Mouse (Mus musculus) forebrain, postnatal 0 days (tissue): ENCODE measurements at regions not wholly inside any gene's neighbourhood (a gene's known extent, or its start where the extent isn't known, plus 50 kb on each side); places are given as distances from the start of the nearest gene placed in this dataset.

Experiments used
- ATAC-seq: fragments of 200-750 bp; cut with Nextera tagmentation; 2 replicates; pipeline ENCODE4 v1.8.0; 2017; ENCODE audit warnings: mild to moderate bottlenecking, moderate library complexity
- DNase-seq: peaks from one replicate; pipeline ENCODE4 v3.0.0-alpha.2; 2015
- H3K27ac ChIP-seq: fragments of 300-500 bp; sonication (generic); 2 replicates; pipeline ENCODE4 v1.5.1; 2014; ENCODE audit warnings: low read depth, mild to moderate bottlenecking, antibody characterized with exemption, low read length, moderate library complexity, mixed read lengths
- H3K27me3 ChIP-seq: fragments of 300-500 bp; sonication (generic); 2 replicates; pipeline ENCODE4 v1.6.1; 2014; ENCODE audit warnings: mild to moderate bottlenecking, low read length, mixed read lengths; ENCODE audit not compliant: insufficient read depth
- H3K36me3 ChIP-seq: fragments of 300-500 bp; sonication (generic); 2 replicates; pipeline ENCODE4 v1.6.1; 2014; ENCODE audit warnings: mild to moderate bottlenecking, moderate library complexity; ENCODE audit not compliant: insufficient read depth
- H3K4me1 ChIP-seq: fragments of 300-500 bp; sonication (generic); 2 replicates; pipeline ENCODE4 v1.6.1; 2014; ENCODE audit warnings: antibody characterized with exemption; ENCODE audit not compliant: insufficient read depth
- H3K4me2 ChIP-seq: fragments of 300-500 bp; sonication (generic); 2 replicates; pipeline ENCODE4 v1.6.1; 2014; ENCODE audit warnings: low read depth, mild to moderate bottlenecking, moderate library complexity
- H3K4me3 ChIP-seq: fragments of 300-500 bp; sonication (generic); 2 replicates; pipeline ENCODE4 v1.5.1; 2014; ENCODE audit warnings: low read depth, low read length, mixed read lengths
- H3K9ac ChIP-seq: fragments of 300-500 bp; sonication (generic); 2 replicates; pipeline ENCODE4 v1.6.1; 2014; ENCODE audit warnings: mild to moderate bottlenecking
- H3K9me3 ChIP-seq: fragments of 300-500 bp; sonication (generic); 2 replicates; pipeline ENCODE4 v1.6.1; 2016; ENCODE audit warnings: low read length
- CTCF ChIP-seq: sonication (generic); IDR thresholded peaks from 2 replicates; pipeline ENCODE4 v1.5.1; 2016; ENCODE audit warnings: antibody characterized with exemption, control low read depth, low read depth
- WGBS: fragments of 180-500 bp; shearing (Covaris S2); extraction: QIAGEN DNeasy Blood & Tissue Kit; methylation state at CpG from one replicate; pipeline ENCODE4 v1.1.7; 2014; 5-methylcytosine and 5-hydroxymethylcytosine counted together

- TF ChIP-seq CTCF, result no peak
- Histone ChIP-seq H3K4me2 (no peak overlapping the region), H3K9ac (no peak overlapping the region), H3K27ac (no peak overlapping the region), H3K36me3 (no peaks in the 10 kb centered on the region), H3K4me1 (no peaks in the 10 kb centered on the region), H3K27me3 (no peaks in the 10 kb centered on the region), H3K9me3 (no peaks in the 10 kb centered on the region), H3K4me3 (no peak overlapping the region)
- DNase-seq (no peak), ATAC-seq (no peak)
- 92% methylated on average over 4 of the region's 4 CpGs for WGBS
These were observed 187.4 kb upstream of the Rasa1 start for GRCm38 (mm10) chr13:85476274-85476846.

GRCm38 (mm10) chr13:85471340-85471739, 182.4 kb upstream of the Rasa1 start:
- Histone ChIP-seq H3K27me3 (no peaks in the 10 kb centered on the region), H3K9ac (no peak overlapping the region), H3K4me3 (no peak overlapping the region), H3K4me1 (no peaks in the 10 kb centered on the region), H3K27ac (no peak overlapping the region), H3K9me3 (no peaks in the 10 kb centered on the region), H3K4me2 (no peak overlapping the region), H3K36me3 (no peaks in the 10 kb centered on the region)
- no peak for TF ChIP-seq CTCF
- 75% methylated on average over 5 of the region's 5 CpGs for WGBS
- DNase-seq (peak; percentile 35), ATAC-seq (peak; percentile 20; the same call in 1 of the 2 replicates)

GRCm38 (mm10) chr13:85459387-85459786, 170.5 kb upstream of the Rasa1 start:
- ATAC-seq (no peak), DNase-seq (no peak)
- Histone ChIP-seq H3K9ac (no peak overlapping the region), H3K36me3 (no peaks in the 10 kb centered on the region), H3K9me3 (no peaks in the 10 kb centered on the region), H3K4me3 (no peak overlapping the region), H3K27ac (no peak overlapping the region), H3K4me1 (no peaks in the 10 kb centered on the region), H3K27me3 (no peaks in the 10 kb centered on the region), H3K4me2 (no peak overlapping the region)
- no peak for TF ChIP-seq CTCF
- 86% methylated on average over 3 of the region's 3 CpGs for WGBS

GRCm38 (mm10) chr13:85458611-85459010, 169.7 kb upstream of the Rasa1 start:
- Histone ChIP-seq H3K27ac (no peak overlapping the region), H3K9ac (no peak overlapping the region), H3K4me3 (no peak overlapping the region), H3K27me3 (no peaks in the 10 kb centered on the region), H3K9me3 (no peaks in the 10 kb centered on the region), H3K4me1 (no peaks in the 10 kb centered on the region), H3K4me2 (no peak overlapping the region), H3K36me3 (no peaks in the 10 kb centered on the region)
- DNase-seq (no peak), ATAC-seq (no peak)
- TF ChIP-seq CTCF, result no peak

- no peak overlapping the region for H3K9ac ChIP-seq
- no peak overlapping the region for H3K4me2 ChIP-seq
- no peaks in the 10 kb centered on the region for H3K4me1 ChIP-seq
- no peak overlapping the region for H3K4me3 ChIP-seq
- H3K9me3 ChIP-seq, result no peaks in the 10 kb centered on the region
- TF ChIP-seq CTCF, result no peak
- no peaks in the 10 kb centered on the region for H3K36me3 ChIP-seq
- H3K27me3 ChIP-seq, result no peaks in the 10 kb centered on the region
- WGBS, result 100% methylated on average over 1 of the region's 1 CpGs
- ATAC-seq (no peak), DNase-seq (no peak)
- no peak overlapping the region for H3K27ac ChIP-seq
These were observed 150.7 kb upstream of the Rasa1 start for GRCm38 (mm10) chr13:85439581-85439980.

- Histone ChIP-seq H3K4me2 (no peak overlapping the region), H3K4me1 (no peaks in the 10 kb centered on the region), H3K36me3 (no peaks in the 10 kb centered on the region), H3K27ac (no peak overlapping the region), H3K4me3 (no peak overlapping the region), H3K9ac (no peak overlapping the region), H3K27me3 (no peaks in the 10 kb centered on the region), H3K9me3 (no peaks in the 10 kb centered on the region)
- no peak for TF ChIP-seq CTCF
- ATAC-seq, result peak; percentile 25; the same call in 1 of the 2 replicates
- DNase-seq, result no peak
These were observed 148.9 kb upstream of the Rasa1 start for GRCm38 (mm10) chr13:85437875-85438274.

- H3K4me3 ChIP-seq, result no peak overlapping the region
- no peaks in the 10 kb centered on the region for H3K27me3 ChIP-seq
- no peak overlapping the region for H3K9ac ChIP-seq
- 63% methylated on average over 4 of the region's 4 CpGs for whole genome bisulfite sequencing
- H3K9me3 ChIP-seq, result no peaks in the 10 kb centered on the region
- DNase-seq (peak; percentile 14), ATAC-seq (no peak)
- no peak overlapping the region for H3K27ac ChIP-seq
- no peaks in the 10 kb centered on the region for H3K4me1 ChIP-seq
- no peak for TF ChIP-seq CTCF
- H3K4me2 ChIP-seq, result no peak overlapping the region
- H3K36me3 ChIP-seq, result no peaks in the 10 kb centered on the region
These were observed 148.1 kb upstream of the Rasa1 start for GRCm38 (mm10) chr13:85437009-85437408.
